Mouse (Mus musculus) embryonic fibroblast, embryonic 13.5 days (primary cell): Measurements from ENCODE around the gene Park7. TPM values are rescaled to one million over a fixed set of nuclear protein-coding genes. Genes with fewer than 3 reads are reported as not detected.

ENCODE experiments used
- H3K27ac ChIP-seq: 2 replicates; pipeline ENCODE4 v1.5.1; 2012; ENCODE audit warnings: low read length, control low read depth, inconsistent platforms; ENCODE audit not compliant: insufficient read depth
- H3K4me1 ChIP-seq: 2 replicates; pipeline ENCODE4 v1.6.1; 2011; ENCODE audit warnings: low read length; ENCODE audit not compliant: control insufficient read depth, insufficient read depth
- H3K4me3 ChIP-seq: 2 replicates; pipeline ENCODE4 v1.5.1; 2011; ENCODE audit warnings: mild to moderate bottlenecking, control low read depth, low read length; ENCODE audit not compliant: insufficient read depth
- CTCF ChIP-seq: IDR thresholded peaks from 2 replicates; pipeline ENCODE4 v1.5.1; 2011; ENCODE audit warnings: mild to moderate bottlenecking, control low read depth, low read length, moderate library complexity, borderline replicate concordance; ENCODE audit not compliant: insufficient read depth
- POLR2A ChIP-seq: IDR thresholded peaks from 2 replicates; pipeline ENCODE4 v1.6.1; 2011; ENCODE audit warnings: low read depth, mild to moderate bottlenecking, control low read depth, low read length, moderate library complexity
- polyA plus RNA-seq: library from polyadenylated mRNA; stranded (reverse); fragments of >200 nt; gene quantifications from 2 replicates; pipeline ENCODE4 v1.2.4, GENCODE M21; 2011; ENCODE audit warnings: low read depth; ENCODE audit not compliant: missing spikeins, insufficient read length

Park7 gene
- polyA plus RNA-seq, 1 experiment = 102 TPM

DNA sequence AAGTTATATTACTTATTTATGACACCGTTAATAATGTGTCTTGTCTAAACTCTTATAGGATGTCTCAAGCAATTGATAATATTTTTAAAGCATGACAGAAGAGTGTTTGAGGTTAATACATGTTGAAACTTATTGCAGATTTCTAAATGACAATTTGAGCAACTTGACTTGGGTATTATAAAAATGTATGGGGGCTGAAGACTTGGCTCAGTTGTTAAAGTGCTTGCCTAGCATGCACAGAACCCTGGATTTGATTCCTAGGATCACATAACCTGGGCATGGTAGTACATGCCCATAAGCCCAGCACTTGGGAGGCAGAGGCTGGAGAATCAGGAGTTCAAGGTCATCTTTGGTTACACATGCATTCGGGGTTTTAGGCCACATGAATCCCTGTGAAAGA lies 45.4 kb downstream of the Park7 start:
- TF ChIP-seq CTCF (no peak), POLR2A (no peak)
- Histone ChIP-seq H3K27ac (no peak overlapping the region), H3K4me1 (peaks cover 19% of the 10 kb centered on the region), H3K4me3 (no peak overlapping the region)

DNA sequence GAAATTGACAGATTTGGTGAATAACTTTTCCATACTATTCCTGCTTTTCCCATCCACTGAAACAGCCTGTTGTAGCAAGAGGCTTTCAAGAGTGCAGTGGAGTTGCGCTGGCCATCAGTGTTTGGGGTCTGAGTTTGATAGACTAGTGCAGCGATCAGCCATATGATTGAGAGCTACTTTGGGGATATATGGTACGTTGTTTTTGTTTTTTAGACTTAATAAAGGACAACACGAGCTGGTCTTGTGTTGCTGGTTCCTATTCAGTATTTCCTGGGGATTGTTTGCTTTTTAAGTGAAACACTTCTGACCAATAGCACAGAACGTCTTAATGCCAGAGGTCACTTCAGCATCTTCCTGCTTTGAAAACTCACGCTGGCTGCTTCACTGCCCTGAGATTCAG lies 46.1 kb downstream of the Park7 start:
- Histone ChIP-seq H3K27ac (no peak overlapping the region), H3K4me3 (no peak overlapping the region), H3K4me1 (peaks cover 19% of the 10 kb centered on the region)
- no peak for TF ChIP-seq POLR2A
- TF ChIP-seq CTCF = no peak

DNA sequence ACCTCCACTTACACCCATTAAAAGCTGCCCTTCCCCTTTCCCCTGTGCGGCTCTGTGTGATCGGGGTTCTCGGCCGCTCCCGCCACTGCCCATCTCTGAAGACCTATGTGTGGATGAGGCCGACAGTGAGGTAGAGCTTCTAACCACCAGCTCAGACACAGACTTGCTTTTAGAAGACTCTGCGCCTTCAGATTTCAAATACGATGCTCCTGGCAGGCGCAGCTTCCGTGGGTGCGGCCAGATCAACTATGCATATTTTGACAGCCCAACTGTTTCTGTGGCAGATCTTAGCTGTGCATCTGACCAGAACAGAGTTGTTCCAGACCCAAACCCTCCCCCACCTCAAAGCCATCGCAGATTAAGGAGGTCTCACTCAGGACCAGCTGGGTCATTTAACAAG lies 47.7 kb downstream of the Park7 start:
- Histone ChIP-seq H3K27ac (no peak overlapping the region), H3K4me1 (peaks cover 17% of the 10 kb centered on the region), H3K4me3 (no peak overlapping the region)
- no peak for TF ChIP-seq POLR2A

DNA sequence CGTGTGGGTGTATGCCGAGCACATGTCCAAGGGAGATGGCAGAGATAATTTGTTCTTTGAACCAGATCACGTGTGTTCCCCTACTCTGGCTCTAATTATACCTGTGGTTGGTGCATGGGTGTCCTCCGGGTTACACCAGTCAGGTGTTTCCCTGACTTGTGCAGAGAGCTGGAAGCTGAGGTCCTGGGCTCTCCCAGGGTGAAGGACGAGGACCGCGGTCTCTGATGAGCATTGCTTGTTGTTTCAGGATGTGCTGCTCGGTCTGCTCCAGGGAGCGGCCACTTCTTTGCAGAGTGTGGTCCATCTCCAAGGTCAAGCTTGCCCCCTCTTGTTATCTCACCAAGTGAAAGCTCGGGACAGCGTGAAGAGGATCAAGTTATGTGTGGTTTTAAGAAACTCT lies 48.2 kb downstream of the Park7 start:
- Histone ChIP-seq H3K4me1 (peaks cover 18% of the 10 kb centered on the region), H3K27ac (no peak overlapping the region), H3K4me3 (no peak overlapping the region)
- TF ChIP-seq CTCF (no peak), POLR2A (no peak)

DNA sequence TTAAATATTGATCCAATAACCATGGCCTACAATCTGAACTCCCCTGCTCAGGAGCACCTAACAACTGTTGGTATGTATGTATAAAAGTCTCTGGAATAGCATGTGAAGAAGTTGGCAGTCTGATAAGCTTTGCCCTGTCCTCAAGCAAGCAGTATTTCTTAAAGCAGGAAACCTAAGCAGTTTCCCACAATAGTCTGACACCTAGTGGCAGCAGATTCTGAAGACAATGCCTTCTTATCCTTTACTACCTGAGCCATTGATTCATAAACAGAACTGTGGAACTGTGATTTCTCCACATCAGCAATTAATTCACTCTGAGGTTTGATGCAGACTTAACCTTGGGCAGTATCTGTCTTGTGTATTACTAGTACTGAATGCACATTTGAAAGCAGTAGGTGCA lies 48.9 kb downstream of the Park7 start:
- peaks cover 13% of the 10 kb centered on the region for H3K4me1 ChIP-seq
- H3K27ac ChIP-seq = no peak overlapping the region
- no peak for TF ChIP-seq POLR2A
- no peak for TF ChIP-seq CTCF

DNA sequence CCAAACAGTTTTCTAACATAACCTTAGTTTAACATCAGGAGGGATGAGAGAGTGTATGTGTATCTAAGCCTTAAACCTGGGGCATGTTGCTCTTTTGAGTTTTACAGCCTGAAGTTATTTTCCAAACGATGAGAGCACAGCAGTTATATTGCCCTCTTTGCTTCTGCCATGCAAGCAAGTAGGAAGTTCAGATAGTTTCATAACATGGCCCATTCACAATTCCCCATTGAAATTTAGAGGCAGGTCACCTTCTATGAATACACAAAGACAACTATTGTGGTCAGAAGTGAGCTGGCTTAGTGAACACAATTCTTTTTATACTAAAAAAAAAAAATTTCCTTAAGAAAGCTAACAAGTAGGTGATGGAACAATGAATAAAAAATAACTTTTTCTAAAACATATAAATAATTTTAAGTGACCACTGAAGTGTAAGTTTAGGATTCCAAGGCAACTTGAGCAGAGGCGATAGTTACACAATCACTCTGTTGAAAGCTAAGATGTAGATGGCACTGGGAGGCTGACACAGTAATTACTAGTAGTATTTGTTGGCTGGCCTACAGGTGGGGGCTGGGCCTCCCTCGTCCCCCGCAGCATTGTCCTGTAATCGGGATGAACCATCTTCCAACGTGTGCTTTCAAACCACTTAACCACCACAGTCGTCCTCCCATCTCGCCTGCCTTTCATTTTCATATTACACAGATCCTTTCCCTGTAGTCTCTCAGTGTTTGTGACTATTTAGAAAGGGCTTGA lies 51.4 kb downstream of the Park7 start:
- Histone ChIP-seq H3K4me3 (no peak overlapping the region), H3K4me1 (peaks cover 15% of the 10 kb centered on the region), H3K27ac (no peak overlapping the region; the same call in 1 of the 2 replicates)
- TF ChIP-seq POLR2A (no peak), CTCF (no peak)

More for the DNA sequence above, 48.9 kb downstream of the Park7 start:
- H3K4me3 ChIP-seq = no peak overlapping the region

DNA sequence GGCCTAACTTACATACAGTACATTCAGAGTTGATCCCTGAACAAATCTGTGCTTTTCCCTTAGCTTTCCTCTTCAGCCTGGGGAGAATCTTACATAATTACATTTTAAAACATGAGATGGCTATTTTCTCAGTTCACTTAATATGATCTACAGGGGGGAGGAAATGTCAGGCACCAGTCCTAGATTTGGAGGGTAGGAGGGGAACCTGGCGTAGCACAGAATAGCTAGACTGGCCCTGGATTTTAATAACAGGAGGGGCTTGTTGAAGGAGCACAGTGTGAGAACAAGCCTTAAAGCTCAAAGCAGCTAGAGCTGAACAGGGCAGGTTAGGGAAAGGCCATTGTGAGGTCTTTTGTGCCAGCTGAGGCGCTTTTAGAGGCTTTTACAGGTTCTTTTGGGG lies 53.1 kb downstream of the Park7 start:
- peaks cover 15% of the 10 kb centered on the region for H3K4me1 ChIP-seq
- no peak overlapping the region for H3K4me3 ChIP-seq
- no peak overlapping the region for H3K27ac ChIP-seq
- TF ChIP-seq CTCF (no peak), POLR2A (no peak)

DNA sequence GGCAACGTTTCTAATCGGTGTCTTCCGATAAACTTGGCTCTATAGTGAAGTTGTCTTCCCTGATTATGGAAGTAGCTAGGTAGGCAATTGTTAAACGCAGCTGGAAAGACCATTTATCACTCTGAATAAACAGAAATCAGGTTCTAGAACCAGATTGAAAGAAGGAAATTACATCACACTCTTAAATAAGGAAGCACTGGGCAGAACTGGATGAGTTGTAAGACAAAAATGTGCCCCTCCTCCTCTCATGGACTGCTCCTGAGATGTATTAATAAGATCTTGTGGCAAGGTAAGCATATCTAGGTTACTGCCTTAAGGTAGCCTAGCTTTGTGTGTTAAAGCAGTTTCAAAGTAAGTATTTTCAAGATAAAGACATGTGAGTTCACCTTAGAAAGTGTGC lies 53.7 kb downstream of the Park7 start:
- H3K4me1 ChIP-seq = peaks cover 15% of the 10 kb centered on the region
- TF ChIP-seq CTCF (no peak), POLR2A (no peak)
- peak overlapping the region; percentile 39 for H3K27ac ChIP-seq
- H3K4me3 ChIP-seq = no peak overlapping the region

DNA sequence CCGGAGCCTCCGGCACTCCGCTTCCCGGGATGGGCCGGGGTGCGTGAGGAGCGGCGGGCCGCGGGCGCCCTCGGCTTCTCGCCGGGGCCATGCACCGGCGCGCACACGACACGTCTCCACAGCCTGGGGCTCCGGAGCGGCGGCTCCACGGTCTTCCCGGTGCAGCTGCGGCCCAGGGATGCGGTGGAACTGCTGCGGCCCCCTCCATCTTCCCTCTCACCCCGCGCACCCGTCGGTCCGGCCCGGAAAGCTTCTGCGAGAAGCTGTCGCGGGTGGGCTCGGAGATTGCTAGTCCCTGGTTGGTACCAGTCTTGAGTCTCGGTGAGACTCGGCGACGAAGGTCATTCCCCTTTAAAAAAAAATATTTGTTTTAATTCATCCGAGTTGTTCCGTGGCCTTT lies 58.9 kb downstream of the Park7 start:
- TF ChIP-seq CTCF (no peak), POLR2A (no peak)
- Histone ChIP-seq H3K27ac (peak overlapping the region; percentile 29; the same call in 1 of the 2 replicates), H3K4me1 (peaks cover 9% of the 10 kb centered on the region), H3K4me3 (peak overlapping the region; percentile 95)

DNA sequence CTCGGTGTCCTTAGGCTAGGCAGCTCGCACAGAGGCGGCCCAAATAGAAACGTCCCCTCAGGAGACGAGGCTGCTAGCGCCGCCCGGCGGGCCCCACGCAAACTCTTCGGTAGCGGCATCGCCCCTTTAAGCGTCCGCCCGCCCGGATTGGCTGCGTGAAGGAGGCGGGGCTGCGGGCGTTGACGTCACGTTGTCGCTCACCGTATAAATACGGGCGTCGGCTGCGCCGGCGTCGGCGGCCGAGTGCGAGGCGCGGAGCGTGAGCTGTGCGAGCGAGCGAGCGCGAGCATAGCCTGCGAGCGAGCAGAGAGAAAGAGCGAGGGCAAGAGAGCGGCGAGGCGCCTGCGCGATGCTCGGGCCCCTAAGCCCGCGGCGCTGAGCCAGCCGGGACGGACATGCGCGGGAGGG lies 59.4 kb downstream of the Park7 start:
- H3K4me3 ChIP-seq = peak overlapping the region; percentile 95
- peaks cover 9% of the 10 kb centered on the region for H3K4me1 ChIP-seq
- TF ChIP-seq POLR2A = peak; percentile 100
- no peak for TF ChIP-seq CTCF

More for the DNA sequence above, 59.4 kb downstream of the Park7 start:
- H3K27ac ChIP-seq = 0 out of 2 replicates have a peak overlapping the region, but pooled peaks have one; percentile 5
